Mouse (Mus musculus): ENCODE measurements at regions not wholly inside any gene's neighbourhood (a gene's known extent, or its start where the extent isn't known, plus 50 kb on each side); places are given as distances from the start of the nearest gene placed in this dataset.

DNA sequence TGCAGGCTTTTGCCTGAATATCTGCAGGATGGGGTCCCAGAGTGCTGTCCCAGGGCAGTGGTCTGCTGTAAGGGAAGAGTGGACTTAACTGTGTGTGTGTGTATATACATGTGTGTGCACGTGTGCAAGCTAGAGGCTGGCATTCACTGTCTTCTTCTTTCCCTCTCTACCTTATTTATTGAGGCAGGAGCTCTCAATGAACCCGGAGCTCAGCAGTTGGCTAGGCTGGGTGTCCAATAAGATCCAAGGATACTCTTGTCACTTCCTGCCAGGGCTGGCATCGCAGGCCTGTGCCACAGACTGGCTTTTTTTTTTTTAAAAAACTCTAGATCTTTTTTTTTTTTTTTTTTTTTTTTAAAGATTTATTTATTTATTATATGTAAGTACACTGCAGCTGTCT, 72.4 kb upstream of the Pmepa1 start:
- TF ChIP-seq CTCF (conservative IDR thresholded peaks at IDR 0.05; ENCODE audit: insufficient read depth, insufficient read length, low read depth, low read length) = no peak
- TF ChIP-seq POLR2A (IDR thresholded peaks at IDR 0.05; ENCODE audit: low read depth, low read length) = no peak
